ENCODE assay signal across 13 mouse cellular contexts in the genomic region with DNA sequence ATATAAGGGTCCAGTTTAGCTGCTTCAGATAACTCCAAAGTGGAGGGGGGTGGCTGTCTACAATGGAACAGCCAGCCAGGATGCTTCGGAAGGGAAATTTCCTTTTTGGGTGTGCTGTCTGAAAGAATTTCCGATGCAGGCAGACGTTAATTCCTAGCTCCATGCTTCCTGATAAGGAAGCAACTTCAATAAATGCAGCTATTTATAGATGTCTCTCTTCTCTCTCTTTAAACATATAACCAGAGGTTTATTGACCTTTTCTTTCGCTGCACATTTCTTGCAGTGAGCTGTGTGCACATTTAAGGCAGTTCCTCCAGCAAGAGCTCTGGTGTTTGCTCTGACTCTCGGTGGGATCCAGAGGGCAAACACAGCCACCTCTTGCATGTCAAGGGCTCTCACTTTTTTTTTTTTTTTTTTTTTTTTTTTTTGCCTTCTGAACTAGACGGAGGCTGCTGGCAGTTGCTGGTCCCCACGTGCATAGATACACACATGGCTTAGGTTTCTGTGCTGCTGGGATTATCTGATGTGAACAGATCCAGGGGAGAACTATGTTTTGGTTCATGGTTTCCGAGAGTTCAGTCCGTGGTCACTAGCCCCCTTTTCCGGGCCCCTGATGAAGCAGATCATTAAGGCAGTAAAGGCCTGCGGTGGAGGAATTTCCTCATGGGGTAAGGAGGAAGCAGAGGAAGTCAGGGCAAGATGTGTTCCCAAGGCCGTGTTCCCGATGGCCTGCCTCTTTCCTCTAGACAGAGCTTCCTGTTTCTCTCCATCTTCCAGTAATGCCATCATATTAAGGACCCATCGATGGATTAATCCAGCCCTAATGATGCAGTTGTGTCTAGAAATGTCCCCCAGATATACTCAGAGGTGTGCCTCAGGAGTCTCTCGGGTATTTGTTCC.
DNase-seq lines count a peak whose midpoint lies in the region; ATAC-seq lines count a peak whose summit lies in the region.
"Had no signal": no experiment of that assay in that cellular context is flagged by ENCODE, and none has a peak within 500 bp of the region (broad histone marks: within the 10 kb centered on the region; RNA-seq: fewer than 3 reads in every experiment).

No protein-coding gene starts in this region.

- WGBS in kidney, embryonic 15.5 days, result 64% methylated on average over 15 of the region's 15 CpGs
- 50% methylated on average over 15 of the region's 15 CpGs for WGBS in kidney, embryonic 16.5 days

- no peak overlapping the region for H3K4me3 ChIP-seq in kidney, embryonic 15.5 days (replicated peaks)
- H3K4me3 ChIP-seq in kidney, embryonic 16.5 days (ENCODE audit: low read length), result no peak overlapping the region
- H3K4me3 ChIP-seq: limb, embryonic 15.5 days had no signal

- no peaks in the 10 kb centered on the region for H3K36me3 ChIP-seq in kidney, embryonic 15.5 days
- H3K36me3 ChIP-seq in kidney, embryonic 16.5 days (ENCODE audit: insufficient read depth, low read length), result 0 out of 2 replicates have a peak, but pooled peaks cover 10% of the 10 kb centered on the region
- H3K36me3 ChIP-seq: limb, embryonic 15.5 days had no signal

- no peak for DNase-seq in kidney, postnatal 36 days
- DNase-seq in heart, adult 8-10 months (ENCODE audit: low spot score), result peak; percentile 57
- DNase-seq in embryo, embryonic 11 days, result no peak
- DNase-seq in left cerebral cortex, adult 9 months (ENCODE audit: low spot score in 2 of 2), result no peak
- DNase-seq: cerebellum, adult 11 months; gastrocnemius, postnatal 14 days; thymus, postnatal 25 days had no signal

- H3K9me3 ChIP-seq in kidney, embryonic 15.5 days (replicated peaks), result no peaks in the 10 kb centered on the region
- no peaks in the 10 kb centered on the region for H3K9me3 ChIP-seq in kidney, embryonic 16.5 days (ENCODE audit: low read length)
- H3K9me3 ChIP-seq: limb, embryonic 15.5 days had no signal

- peak overlapping the region; percentile 66 for H3K27ac ChIP-seq in kidney, embryonic 15.5 days
- H3K27ac ChIP-seq in kidney, embryonic 16.5 days (ENCODE audit: low read length), result peak overlapping the region; percentile 72

- no peak for ATAC-seq in kidney, embryonic 15.5 days (replicated peaks; ENCODE audit: low FRiP score)
- no peak for ATAC-seq in kidney, embryonic 16.5 days (ENCODE audit: low FRiP score, low TSS enrichment)
- peak; percentile 34 for ATAC-seq in megakaryocyte, adult 5-6 weeks (ENCODE audit: poor library complexity, severe bottlenecking)
- no peak for ATAC-seq in erythroid progenitor cell, adult 5-6 weeks (replicated peaks; ENCODE audit: low FRiP score, poor library complexity, severe bottlenecking)
- ATAC-seq: inflammation-experienced regulatory T-cells, adult 6 months had no signal

- peaks cover 54% of the 10 kb centered on the region for H3K4me1 ChIP-seq in kidney, embryonic 15.5 days
- H3K4me1 ChIP-seq in kidney, embryonic 16.5 days (ENCODE audit: insufficient read depth, low read length), result peaks cover 64% of the 10 kb centered on the region

- no peak overlapping the region for H3K4me2 ChIP-seq in kidney, embryonic 15.5 days
- no peak overlapping the region for H3K4me2 ChIP-seq in kidney, embryonic 16.5 days (replicated peaks; ENCODE audit: low read depth, low read length)
- H3K4me2 ChIP-seq: limb, embryonic 15.5 days had no signal

- no peaks in the 10 kb centered on the region for H3K27me3 ChIP-seq in kidney, embryonic 15.5 days
- no peaks in the 10 kb centered on the region for H3K27me3 ChIP-seq in kidney, embryonic 16.5 days (ENCODE audit: insufficient read depth, low read length)
- H3K27me3 ChIP-seq: limb, embryonic 15.5 days had no signal

- no peak overlapping the region for H3K9ac ChIP-seq in kidney, embryonic 15.5 days
- no peak overlapping the region for H3K9ac ChIP-seq in kidney, embryonic 16.5 days (replicated peaks; ENCODE audit: low read length)
- H3K9ac ChIP-seq: limb, embryonic 15.5 days had no signal
